Mouse (Mus musculus) MEL (cell line): ENCODE measurements around the gene Tdrd7. TPM values are rescaled to one million over a fixed set of nuclear protein-coding genes. Genes with fewer than 3 reads are reported as not detected.

Experiments used
- DNase-seq: peaks from one replicate; pipeline ENCODE4 v3.0.0; 2011; ENCODE audit warnings: low read depth, low spot score
- H3K27ac ChIP-seq: 2 replicates; pipeline ENCODE4 v1.5.1; 2012; ENCODE audit warnings: low read depth, mild to moderate bottlenecking, control low read depth, low read length, moderate library complexity; ENCODE audit not compliant: control insufficient read depth
- H3K27me3 ChIP-seq, 2 experiments: fragments of 150-350 bp in 1 of 2; sonication (generic) in 1 of 2; 2 replicates each; pipeline ENCODE4 v1.6.1; 2012; ENCODE audit warnings: low read length in 2 of 2, mild to moderate bottlenecking in 2 of 2, improper control_type of control experiment in 1 of 2, moderate library complexity in 1 of 2; ENCODE audit not compliant: insufficient read depth in 2 of 2, control insufficient read depth in 1 of 2
- H3K36me3 ChIP-seq, 2 experiments: 2 replicates each; pipeline ENCODE4 v1.6.1; 2012 to 2014; ENCODE audit warnings: low read length in 2 of 2, improper control_type of control experiment in 1 of 2, inconsistent platforms in 1 of 2, mild to moderate bottlenecking in 1 of 2; ENCODE audit not compliant: insufficient read depth in 2 of 2, control insufficient read depth in 1 of 2
- H3K4me1 ChIP-seq, 2 experiments: fragments of 150-350 bp in 1 of 2; sonication (generic) in 1 of 2; 2 replicates each; pipeline ENCODE4 v1.6.1; 2012; ENCODE audit warnings: low read length in 2 of 2, improper control_type of control experiment in 1 of 2, mild to moderate bottlenecking in 1 of 2; ENCODE audit not compliant: insufficient read depth in 2 of 2, control insufficient read depth in 1 of 2
- H3K4me3 ChIP-seq, 2 experiments: fragments of 150-350 bp in 1 of 2; sonication (generic) in 1 of 2; 2 replicates each; pipeline ENCODE4 v1.5.1; 2012; ENCODE audit warnings: low read depth in 2 of 2, low read length in 2 of 2, mild to moderate bottlenecking in 2 of 2, moderate library complexity in 2 of 2, control low read depth in 1 of 2, improper control_type of control experiment in 1 of 2; ENCODE audit not compliant: control insufficient read depth in 1 of 2, insufficient read depth in 1 of 2
- H3K79me2 ChIP-seq: 2 replicates; pipeline ENCODE4 v1.6.1; 2012; ENCODE audit warnings: mild to moderate bottlenecking, low read length, moderate library complexity; ENCODE audit not compliant: control insufficient read depth, poor library complexity, insufficient read depth
- H3K9ac ChIP-seq: 2 replicates; pipeline ENCODE4 v1.6.1; 2012; ENCODE audit warnings: low read depth, mild to moderate bottlenecking, control low read depth, low read length, moderate library complexity; ENCODE audit not compliant: control insufficient read depth, poor library complexity, severe bottlenecking
- H3K9me3 ChIP-seq: fragments of 150-350 bp; sonication (generic); replicated peaks from 2 replicates; pipeline ENCODE4 v1.6.1; 2012; ENCODE audit warnings: mild to moderate bottlenecking, low read length, improper control_type of control experiment, moderate library complexity; ENCODE audit not compliant: insufficient read depth
- CHD1 ChIP-seq: IDR thresholded peaks from 2 replicates; pipeline ENCODE4 v1.6.1; 2012; ENCODE audit warnings: low read depth, mild to moderate bottlenecking, inconsistent platforms, low read length, improper control_type of control experiment
- ELF1 ChIP-seq: IDR thresholded peaks from 2 replicates; pipeline ENCODE4 v1.6.1; 2014; ENCODE audit warnings: low read depth, mild to moderate bottlenecking, inconsistent platforms, low read length, improper control_type of control experiment, moderate library complexity
- EP300 ChIP-seq, 2 experiments: IDR thresholded peaks; 2 replicates each; pipeline ENCODE4 v1.6.1; 2011; ENCODE audit warnings: improper control_type of control experiment in 2 of 2, low read length in 2 of 2, low read depth in 1 of 2, mild to moderate bottlenecking in 1 of 2
- GABPA ChIP-seq: IDR thresholded peaks from 2 replicates; pipeline ENCODE4 v1.6.1; 2012; ENCODE audit warnings: low read depth, mild to moderate bottlenecking, inconsistent platforms, low read length, improper control_type of control experiment, moderate library complexity
- HCFC1 ChIP-seq: IDR thresholded peaks from 2 replicates; pipeline ENCODE4 v1.6.1; 2012; ENCODE audit warnings: low read depth, mild to moderate bottlenecking, inconsistent platforms, low read length, improper control_type of control experiment, moderate library complexity
- JUND ChIP-seq: IDR thresholded peaks from 2 replicates; pipeline ENCODE4 v1.6.1; 2011; ENCODE audit warnings: low read depth, mild to moderate bottlenecking, improper control_type of control experiment, low read length
- MAX ChIP-seq: IDR thresholded peaks from 2 replicates; pipeline ENCODE4 v1.6.1; 2011; ENCODE audit warnings: low read length, improper control_type of control experiment
- MAZ ChIP-seq: IDR thresholded peaks from 2 replicates; pipeline ENCODE4 v1.6.1; 2012; ENCODE audit warnings: low read depth, mild to moderate bottlenecking, inconsistent platforms, low read length, improper control_type of control experiment
- MXI1 ChIP-seq: IDR thresholded peaks from 2 replicates; pipeline ENCODE4 v1.6.1; 2011; ENCODE audit warnings: mild to moderate bottlenecking, low read depth, low read length, improper control_type of control experiment
- MYB ChIP-seq: IDR thresholded peaks from 2 replicates; pipeline ENCODE4 v1.6.1; 2011; ENCODE audit warnings: mild to moderate bottlenecking, low read depth, low read length, improper control_type of control experiment
- MYC ChIP-seq: IDR thresholded peaks from 2 replicates; pipeline ENCODE4 v1.6.1; 2011; ENCODE audit warnings: low read depth, mild to moderate bottlenecking, low read length, improper control_type of control experiment, moderate library complexity
- NELFE ChIP-seq: IDR thresholded peaks from 2 replicates; pipeline ENCODE4 v1.6.1; 2011; ENCODE audit warnings: low read depth, low read length, improper control_type of control experiment
- NRF1 ChIP-seq: IDR thresholded peaks from 2 replicates; pipeline ENCODE4 v1.6.1; 2014; ENCODE audit warnings: low read depth, mild to moderate bottlenecking, inconsistent platforms, low read length, improper control_type of control experiment, moderate library complexity; ENCODE audit not compliant: poor library complexity, insufficient read depth, severe bottlenecking
- POLR2A ChIP-seq, 2 experiments: IDR thresholded peaks; 2 replicates each; pipeline ENCODE4 v1.6.1; 2011 to 2012; ENCODE audit warnings: low read length in 2 of 2, mild to moderate bottlenecking in 2 of 2, control low read depth in 1 of 2, improper control_type of control experiment in 1 of 2, low read depth in 1 of 2, moderate library complexity in 1 of 2; ENCODE audit not compliant: control insufficient read depth in 1 of 2, insufficient read depth in 1 of 2, poor library complexity in 1 of 2
- SIN3A ChIP-seq: IDR thresholded peaks from 2 replicates; pipeline ENCODE4 v1.6.1; 2012; ENCODE audit warnings: low read length, improper control_type of control experiment, inconsistent platforms
- SMC3 ChIP-seq: IDR thresholded peaks from 2 replicates; pipeline ENCODE4 v1.6.1; 2011; ENCODE audit warnings: low read depth, low read length, improper control_type of control experiment
- TCF12 ChIP-seq: IDR thresholded peaks from 2 replicates; pipeline ENCODE4 v1.6.1; 2014; ENCODE audit warnings: low read depth, mild to moderate bottlenecking, inconsistent platforms, low read length, improper control_type of control experiment, moderate library complexity
- USF1 ChIP-seq: IDR thresholded peaks from 2 replicates; pipeline ENCODE4 v1.6.1; 2014; ENCODE audit warnings: low read depth, mild to moderate bottlenecking, inconsistent platforms, low read length, improper control_type of control experiment, moderate library complexity
- ZMIZ1 ChIP-seq: IDR thresholded peaks from 2 replicates; pipeline ENCODE4 v1.6.1; 2012; ENCODE audit warnings: low read depth, mild to moderate bottlenecking, inconsistent platforms, low read length, improper control_type of control experiment, moderate library complexity
- polyA plus RNA-seq, 2 experiments: library from polyadenylated mRNA; stranded (reverse) in 1 of 2; unstranded in 1 of 2; fragments of >175 nt in 1 of 2; fragments of >200 nt in 1 of 2; gene quantifications; 2 replicates each; pipeline versions ENCODE4 v1.2.1 to v1.2.4; 2012; ENCODE audit warnings: low replicate concordance in 2 of 2, low read depth in 1 of 2; ENCODE audit not compliant: insufficient read length in 2 of 2, insufficient read depth in 1 of 2, missing spikeins in 1 of 2
- total RNA-seq: library from RNA; depleted of rRNA; stranded (reverse); fragments of 300-350 nt; gene quantifications from 2 replicates; pipeline ENCODE4 v1.2.3, GENCODE M21; 2012

Gene Tdrd7
- total and polyA plus RNA-seq, 3 experiments: 7.7 to 11.9 TPM; not detected in 1

DNA sequence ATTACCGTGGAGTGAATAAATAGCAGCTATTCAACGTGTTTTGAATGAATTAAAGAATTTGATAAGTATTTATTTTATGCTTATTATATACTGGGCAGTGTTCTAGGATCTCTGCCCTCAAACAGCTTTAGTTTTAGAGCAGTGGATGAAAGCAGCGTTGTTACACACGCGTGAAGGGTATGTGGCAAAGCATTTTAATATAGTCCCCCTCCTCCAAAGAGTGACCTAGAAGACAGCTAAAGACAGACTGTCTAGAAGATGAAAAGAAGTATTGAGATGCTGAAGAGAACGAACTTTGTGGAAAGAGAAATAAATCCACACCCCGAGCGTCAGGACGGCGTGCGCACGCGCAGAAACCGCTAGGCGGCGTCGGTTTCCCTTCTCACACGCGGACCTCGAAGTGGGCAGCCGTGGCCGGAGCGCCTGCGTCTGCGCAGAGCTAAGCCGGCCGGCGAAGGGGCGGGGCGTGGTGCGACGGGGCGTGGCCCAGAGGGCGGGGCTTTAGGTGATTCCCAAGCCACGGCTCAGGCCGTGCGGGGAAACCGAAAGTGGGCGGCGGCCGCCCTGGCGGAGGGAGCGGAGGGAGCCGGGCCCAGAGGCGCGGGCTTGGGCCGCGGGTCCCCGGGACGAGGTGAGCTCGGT is 6.8 kb downstream of the Tdrd7 start (continued):
- TF ChIP-seq MXI1 (peak; percentile 71), ELF1 (no peak), MYC (peak; percentile 53; the same call in 1 of the 2 replicates), MAZ (0 out of 2 replicates have a peak, but pooled peaks have one; percentile 70), MAX (peak; percentile 63; the same call in 1 of the 2 replicates), CHD1 (no peak), SIN3A (no peak; the same call in 1 of the 2 replicates), NRF1 (peak; percentile 100), TCF12 (0 out of 2 replicates have a peak, but pooled peaks have one; percentile 26), GABPA (no peak)

DNA sequence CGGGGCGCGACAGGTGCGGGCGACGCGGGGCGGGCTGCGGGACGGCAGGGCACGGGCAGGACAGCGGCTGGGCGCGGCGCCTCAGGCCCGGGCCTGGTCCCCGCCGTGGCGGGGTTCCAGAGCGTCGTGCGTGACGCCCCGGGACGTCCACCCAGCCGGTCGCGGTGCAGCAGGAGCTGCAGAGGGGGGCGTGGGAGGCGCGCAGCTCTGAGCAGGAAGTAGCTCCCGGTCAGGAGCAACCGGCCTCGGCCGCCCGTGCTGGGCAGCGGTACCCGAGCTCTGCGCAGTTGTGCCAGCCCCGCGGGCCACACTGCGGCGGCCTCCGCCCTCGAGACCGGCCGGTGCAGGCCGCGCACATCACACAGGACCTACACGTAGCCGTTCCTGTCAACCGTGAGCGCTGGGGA is 7.3 kb downstream of the Tdrd7 start:
- Histone ChIP-seq H3K9ac (peak overlapping the region; percentile 79), H3K27me3 (no peaks in the 10 kb centered on the region), H3K79me2 (no peaks in the 10 kb centered on the region), H3K4me1 (peaks cover 4 to 9% of the 10 kb centered on the region in 2 experiments; a peak in 3 of 4 replicates), H3K4me3 (peak overlapping the region; percentile 67 to 70), H3K27ac (no peak overlapping the region), H3K36me3 (peaks cover 0 to 12% of the 10 kb centered on the region in 2 experiments; a peak in 2 of 4 replicates), H3K9me3 (no peaks in the 10 kb centered on the region)
- TF ChIP-seq EP300 (IDR thresholded peaks at IDR 0.05; ENCODE audit: low read depth in 1 of 2, low read length in 2 of 2): no peak
- TF ChIP-seq MYB: no peak
- peak in 1 of 2 experiments; percentile 30; a peak in 1 of 4 replicates for TF ChIP-seq POLR2A (IDR thresholded peaks at IDR 0.05; ENCODE audit: control insufficient read depth in 1 of 2, insufficient read depth in 1 of 2, low read depth in 1 of 2, low read length in 2 of 2, poor library complexity in 1 of 2)
- TF ChIP-seq GABPA: no peak
- no peak for TF ChIP-seq USF1
- TF ChIP-seq HCFC1: no peak
- no peak for TF ChIP-seq ZMIZ1
- TF ChIP-seq SMC3: no peak
- DNase-seq: peak; percentile 60

DNA sequence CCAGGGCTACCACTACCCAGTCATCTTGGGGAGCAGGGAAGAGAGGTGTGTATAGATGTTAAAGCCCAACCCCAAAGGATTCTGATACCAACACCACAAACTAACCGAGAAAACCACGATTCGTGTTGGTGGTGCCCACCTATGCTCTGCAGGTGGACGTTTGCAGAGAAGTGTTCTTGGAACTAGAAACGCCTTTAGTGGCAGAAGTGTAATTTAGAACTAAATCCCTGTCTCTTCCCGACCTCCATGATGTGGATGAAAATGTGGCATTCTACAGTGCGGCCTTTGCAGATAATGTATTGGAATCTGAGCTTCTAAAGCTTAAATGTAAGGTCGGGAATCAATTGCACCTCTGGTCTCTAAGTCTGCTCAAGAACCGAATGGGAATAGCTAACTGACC is 7.8 kb downstream of the Tdrd7 start:
- H3K9me3 ChIP-seq: no peaks in the 10 kb centered on the region
- peak overlapping the region; percentile 79 for H3K9ac ChIP-seq
- no peak overlapping the region for H3K27ac ChIP-seq
- DNase-seq: no peak
- no peak for TF ChIP-seq JUND
- TF ChIP-seq MXI1: no peak
- TF ChIP-seq NELFE: no peak
- no peaks in the 10 kb centered on the region for H3K27me3 ChIP-seq
- peaks cover 4 to 9% of the 10 kb centered on the region in 2 experiments; a peak in 3 of 4 replicates for H3K4me1 ChIP-seq
- H3K79me2 ChIP-seq: no peaks in the 10 kb centered on the region
- H3K4me3 ChIP-seq: peak overlapping the region; percentile 67 to 70
- peaks cover 0 to 12% of the 10 kb centered on the region in 2 experiments; a peak in 2 of 4 replicates for H3K36me3 ChIP-seq
